Mouse (Mus musculus) lung, postnatal 0 days (tissue): ENCODE measurements at regions not wholly inside any gene's neighbourhood (a gene's known extent, or its start where the extent isn't known, plus 50 kb on each side); places are given as distances from the start of the nearest gene placed in this dataset.

Source experiments
- CTCF ChIP-seq: IDR thresholded peaks from 2 replicates; pipeline ENCODE4 v1.5.1; 2016; ENCODE audit warnings: antibody characterized with exemption, mild to moderate bottlenecking
- EP300 ChIP-seq: IDR thresholded peaks from 2 replicates; pipeline ENCODE4 v1.6.1; 2016; ENCODE audit warnings: antibody characterized with exemption, mild to moderate bottlenecking, control low read depth

DNA sequence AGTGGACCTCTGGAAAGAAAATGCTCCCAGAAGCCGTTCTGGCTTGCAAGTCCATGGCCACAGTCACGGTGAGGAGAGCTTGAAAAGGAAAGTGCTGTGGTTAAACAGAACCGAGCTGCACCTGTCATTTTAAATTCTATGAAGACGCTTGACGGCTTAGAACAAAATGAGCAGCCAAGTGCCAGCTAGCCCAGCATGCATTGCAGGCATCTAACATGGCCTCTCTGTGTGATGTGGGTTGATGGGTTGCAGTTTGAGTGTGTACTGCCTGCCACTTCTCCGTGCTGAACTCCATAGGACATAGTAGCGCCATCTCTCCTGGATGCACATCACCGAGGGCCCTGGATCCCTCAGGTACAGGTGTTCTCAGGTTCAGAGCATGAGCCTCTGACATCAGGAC, 189.1 kb downstream of the Diras2 start:
- no peak for TF ChIP-seq CTCF
- no peak for TF ChIP-seq EP300
